Mouse (Mus musculus) thymus, adult 2 months (tissue): ENCODE results near the gene Oxt. TPM values are rescaled to one million over a fixed set of nuclear protein-coding genes. Genes with fewer than 3 reads are reported as not detected.

Experiments
- DNase-seq: peaks from one replicate; pipeline ENCODE4 v3.0.0; 2021
- H3K27ac ChIP-seq: fragments of 200-500 bp; 2 replicates; pipeline ENCODE4 v1.5.1; 2012; ENCODE audit warnings: low read length, control low read depth; ENCODE audit not compliant: control insufficient read depth, insufficient read depth
- H3K27me3 ChIP-seq: fragments of 200-500 bp; 2 replicates; pipeline ENCODE4 v1.6.1; 2012; ENCODE audit warnings: mild to moderate bottlenecking, low read length, moderate library complexity, mixed read lengths; ENCODE audit not compliant: control insufficient read depth, insufficient read depth
- H3K36me3 ChIP-seq: fragments of 200-500 bp; 2 replicates; pipeline ENCODE4 v1.6.1; 2012; ENCODE audit warnings: mild to moderate bottlenecking, low read length, moderate library complexity; ENCODE audit not compliant: control insufficient read depth, insufficient read depth
- H3K4me1 ChIP-seq: fragments of 200-500 bp; replicated peaks from 2 replicates; pipeline ENCODE4 v1.6.1; 2012; ENCODE audit warnings: low read length; ENCODE audit not compliant: control insufficient read depth, insufficient read depth
- H3K4me3 ChIP-seq: fragments of 200-500 bp; 2 replicates; pipeline ENCODE4 v1.5.1; 2012; ENCODE audit warnings: mild to moderate bottlenecking, low read length, control low read depth, moderate library complexity; ENCODE audit not compliant: control insufficient read depth, insufficient read depth
- CTCF ChIP-seq: fragments of 200-500 bp; IDR thresholded peaks from 2 replicates; pipeline ENCODE4 v1.5.1; 2012; ENCODE audit warnings: mild to moderate bottlenecking, control low read depth, low read length, moderate library complexity, borderline replicate concordance; ENCODE audit not compliant: control insufficient read depth, poor library complexity, insufficient read depth; ENCODE audit errors: extremely low read depth
- POLR2A ChIP-seq: fragments of 200-500 bp; IDR thresholded peaks from 2 replicates; pipeline ENCODE4 v1.6.1; 2012; ENCODE audit warnings: mild to moderate bottlenecking, low read length, control low read depth, moderate library complexity; ENCODE audit not compliant: control insufficient read depth, poor library complexity, insufficient read depth; ENCODE audit errors: extremely low read depth
- WGBS: fragments of 180-500 bp; shearing (Covaris S2); methylation state at CpG from one replicate; pipeline ENCODE4 v1.1.7; 2018; 5-methylcytosine and 5-hydroxymethylcytosine counted together
- polyA plus RNA-seq: library from polyadenylated mRNA; depleted of rRNA; stranded (reverse); fragments of >200 nt; gene quantifications from 2 replicates; pipeline ENCODE4 v1.2.3, GENCODE M21; 2012

Gene Oxt
- polyA plus RNA-seq, 1 experiment: 3.9 TPM

DNA sequence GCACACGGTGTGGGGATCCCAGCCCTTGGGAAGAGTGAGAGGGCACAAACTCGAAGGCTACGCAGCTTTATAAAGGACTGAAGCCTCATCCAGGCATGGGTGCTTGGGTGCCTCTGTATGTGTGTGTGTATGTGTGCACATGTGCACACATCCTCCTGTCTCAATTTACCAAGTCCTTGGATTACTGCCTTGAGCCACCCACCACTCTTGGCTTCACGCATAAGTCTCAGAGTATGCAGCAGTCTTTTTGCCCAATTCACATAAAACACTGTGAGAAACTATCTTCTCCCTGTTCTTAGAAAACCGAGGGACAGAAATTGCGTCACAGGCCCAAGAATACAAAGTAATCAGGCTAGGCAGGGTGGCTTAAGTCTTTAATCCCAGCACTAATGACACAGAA, 10.0 kb downstream of the Oxt start:
- Histone ChIP-seq H3K27ac (no peak overlapping the region), H3K36me3 (no peaks in the 10 kb centered on the region), H3K4me1 (no peaks in the 10 kb centered on the region), H3K4me3 (no peak overlapping the region), H3K27me3 (peaks cover 5% of the 10 kb centered on the region; the same call in 1 of the 2 replicates)
- no peak for DNase-seq
- TF ChIP-seq POLR2A (no peak), CTCF (no peak)
- 66% methylated on average over 6 of the region's 6 CpGs for WGBS

DNA sequence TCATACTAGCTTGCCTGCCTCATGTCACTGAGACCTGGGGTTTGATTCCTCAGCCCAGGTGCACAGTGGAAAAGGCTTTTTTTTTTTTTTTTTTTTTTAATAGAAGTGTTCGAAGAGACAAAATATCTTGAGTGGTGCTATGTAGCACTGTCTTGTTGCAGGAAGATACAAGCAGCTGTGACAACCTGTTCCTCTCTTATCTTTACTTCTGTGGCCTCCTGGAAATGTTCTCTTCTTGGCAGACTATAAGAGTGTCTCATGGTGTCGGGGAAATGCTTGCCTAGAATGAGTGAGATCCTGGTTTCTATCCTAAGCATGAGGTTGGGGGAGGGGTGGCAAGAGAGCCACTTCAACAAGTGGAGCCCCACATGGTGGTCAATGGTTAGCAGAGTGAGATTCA, 12.4 kb downstream of the Oxt start:
- Histone ChIP-seq H3K4me3 (no peak overlapping the region), H3K27me3 (no peaks in the 10 kb centered on the region), H3K4me1 (no peaks in the 10 kb centered on the region), H3K27ac (no peak overlapping the region), H3K36me3 (no peaks in the 10 kb centered on the region)
- 90% methylated on average over 2 of the region's 2 CpGs for WGBS
- TF ChIP-seq CTCF (no peak), POLR2A (no peak)
- no peak for DNase-seq

DNA sequence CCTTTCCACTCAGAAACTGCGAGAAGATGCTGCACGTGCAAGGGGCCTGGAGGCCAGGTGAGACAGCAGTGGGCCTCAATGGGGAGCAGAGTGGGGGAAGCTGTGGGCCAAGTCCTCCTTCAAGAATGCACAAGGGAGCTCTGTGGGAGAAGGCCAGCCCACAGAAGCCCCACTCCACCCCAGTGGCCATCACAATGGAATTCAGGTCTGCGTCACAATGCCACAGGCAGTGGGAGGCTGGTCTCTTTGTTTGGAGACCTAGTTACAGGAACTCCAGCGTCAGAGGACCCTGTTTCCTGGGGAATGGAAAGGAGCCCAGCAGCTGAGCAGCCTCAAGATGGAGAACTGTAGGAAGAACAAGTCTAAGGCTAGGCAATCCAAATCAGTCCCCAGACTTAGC, 13.2 kb downstream of the Oxt start:
- WGBS: 82% methylated on average over 4 of the region's 4 CpGs
- no peak overlapping the region for H3K27ac ChIP-seq
- no peaks in the 10 kb centered on the region for H3K36me3 ChIP-seq
- no peaks in the 10 kb centered on the region for H3K4me1 ChIP-seq
- no peaks in the 10 kb centered on the region for H3K27me3 ChIP-seq
- TF ChIP-seq CTCF (no peak), POLR2A (no peak)
- H3K4me3 ChIP-seq: no peak overlapping the region
- no peak for DNase-seq

DNA sequence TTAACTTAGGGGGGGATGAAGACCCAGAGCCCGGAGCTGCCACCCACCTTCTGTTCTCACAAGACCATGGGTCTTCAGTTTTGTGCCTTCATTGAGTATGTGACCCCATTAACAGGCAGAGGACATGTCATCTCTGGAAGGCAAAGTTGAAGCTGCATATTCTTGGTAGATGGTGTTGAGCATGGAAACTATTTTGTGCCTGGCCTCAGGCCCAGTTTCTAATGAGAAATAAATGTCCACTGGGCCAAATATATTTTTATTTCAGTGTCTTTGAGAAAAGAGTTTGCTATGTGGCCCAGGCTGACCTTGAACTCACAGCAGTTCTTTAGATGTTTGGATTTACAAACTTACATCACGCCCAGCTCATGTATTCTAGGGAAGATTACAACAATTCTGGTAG, 13.8 kb downstream of the Oxt start:
- 98% methylated on average over 2 of the region's 2 CpGs for WGBS
- Histone ChIP-seq H3K27ac (no peak overlapping the region), H3K4me3 (no peak overlapping the region), H3K4me1 (no peaks in the 10 kb centered on the region), H3K27me3 (no peaks in the 10 kb centered on the region), H3K36me3 (no peaks in the 10 kb centered on the region)
- DNase-seq: no peak
- no peak for TF ChIP-seq POLR2A

DNA sequence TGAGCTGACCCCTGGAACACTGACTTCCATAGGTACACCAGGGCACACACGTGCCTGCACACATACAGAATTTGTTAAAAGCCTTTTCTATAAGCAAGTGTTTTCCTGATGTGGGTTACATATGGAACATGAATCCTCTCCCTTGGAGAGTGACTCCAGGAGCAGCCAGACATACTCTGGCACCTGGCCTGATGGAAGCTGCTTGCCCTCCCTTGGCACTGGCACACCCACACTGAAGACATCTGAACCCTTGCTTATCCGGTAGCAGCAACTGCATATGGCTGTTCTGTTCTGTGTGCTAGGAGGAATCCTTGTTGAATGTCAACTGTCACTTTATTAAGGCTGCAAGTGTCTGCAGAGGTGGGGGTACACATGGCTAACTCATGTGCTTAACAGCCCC, 15.0 kb downstream of the Oxt start:
- no peak overlapping the region for H3K4me3 ChIP-seq
- H3K27me3 ChIP-seq: no peaks in the 10 kb centered on the region
- DNase-seq: no peak
- H3K27ac ChIP-seq: no peak overlapping the region
- TF ChIP-seq POLR2A (no peak), CTCF (no peak)
- 97% methylated on average over 2 of the region's 2 CpGs for WGBS
- H3K4me1 ChIP-seq: no peaks in the 10 kb centered on the region
- no peaks in the 10 kb centered on the region for H3K36me3 ChIP-seq

DNA sequence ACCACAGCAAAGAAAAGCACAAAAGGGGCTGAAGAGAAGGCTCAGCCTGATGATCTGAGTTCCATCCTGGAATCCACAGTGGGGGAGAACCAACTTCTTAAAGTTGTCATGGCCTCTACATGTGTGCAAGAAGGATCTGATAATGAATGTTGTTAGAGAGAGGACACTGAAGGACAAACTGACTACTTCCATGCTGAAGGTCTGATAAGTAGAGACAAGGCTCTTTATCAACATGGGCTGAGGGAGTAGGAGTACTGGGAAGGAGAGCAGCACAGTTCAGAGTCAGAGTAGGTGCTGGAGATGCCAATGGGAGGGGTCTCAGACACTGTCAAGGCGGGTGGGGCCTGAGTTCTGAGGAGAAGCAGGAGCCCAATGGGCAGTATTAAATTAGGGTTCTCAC, 19.6 kb downstream of the Oxt start:
- no peaks in the 10 kb centered on the region for H3K27me3 ChIP-seq
- TF ChIP-seq CTCF (no peak), POLR2A (no peak)
- no peak for DNase-seq
- peaks cover 12% of the 10 kb centered on the region for H3K36me3 ChIP-seq
- H3K4me3 ChIP-seq: no peak overlapping the region
- no peak overlapping the region for H3K27ac ChIP-seq
- no peaks in the 10 kb centered on the region for H3K4me1 ChIP-seq
- WGBS: 83% methylated on average over 1 of the region's 1 CpGs

DNA sequence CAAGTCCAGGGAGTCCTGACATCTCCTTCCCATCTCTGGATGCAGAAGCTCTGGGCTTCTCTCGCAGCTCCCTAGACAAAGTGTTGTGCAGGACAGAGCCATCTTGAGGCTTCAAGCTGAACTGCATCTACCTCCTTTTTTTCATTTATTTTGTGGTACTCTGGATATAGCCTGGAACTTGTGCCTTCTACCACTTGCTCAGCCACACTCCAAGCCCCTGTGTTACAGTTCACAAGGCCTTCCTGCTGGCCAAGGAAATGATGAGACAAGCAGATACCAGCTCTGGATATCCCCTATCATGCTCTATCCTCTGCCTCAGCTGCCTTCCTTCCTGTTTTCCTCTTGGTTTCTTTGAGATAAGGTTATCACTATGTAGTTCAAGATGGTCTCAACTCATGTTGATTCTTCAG, 21.6 kb downstream of the Oxt start:
- no peak overlapping the region for H3K27ac ChIP-seq
- H3K4me1 ChIP-seq: no peaks in the 10 kb centered on the region
- H3K36me3 ChIP-seq: peaks cover 19% of the 10 kb centered on the region
- TF ChIP-seq CTCF: no peak
- TF ChIP-seq POLR2A: no peak
- WGBS: 70% methylated on average over 1 of the region's 1 CpGs
- DNase-seq: peak; percentile 16
- no peaks in the 10 kb centered on the region for H3K27me3 ChIP-seq
- H3K4me3 ChIP-seq: no peak overlapping the region
